Mouse (Mus musculus): Measurements from ENCODE around the gene Gm9733. TPM values are rescaled to one million over a fixed set of nuclear protein-coding genes. Genes with fewer than 3 reads are reported as not detected.
"Not testable (repeated sequence)": the region's sequence is repeated elsewhere in the genome, so short reads cannot be mapped to it uniquely, and the experiment has no call there.

Gm9733 gene
- 3.3 and 3.7 TPM in 2 replicates for polyA plus RNA-seq (2015; fragmentation: Nextera tagmentation; extraction: Ambion mirVana)

DNA sequence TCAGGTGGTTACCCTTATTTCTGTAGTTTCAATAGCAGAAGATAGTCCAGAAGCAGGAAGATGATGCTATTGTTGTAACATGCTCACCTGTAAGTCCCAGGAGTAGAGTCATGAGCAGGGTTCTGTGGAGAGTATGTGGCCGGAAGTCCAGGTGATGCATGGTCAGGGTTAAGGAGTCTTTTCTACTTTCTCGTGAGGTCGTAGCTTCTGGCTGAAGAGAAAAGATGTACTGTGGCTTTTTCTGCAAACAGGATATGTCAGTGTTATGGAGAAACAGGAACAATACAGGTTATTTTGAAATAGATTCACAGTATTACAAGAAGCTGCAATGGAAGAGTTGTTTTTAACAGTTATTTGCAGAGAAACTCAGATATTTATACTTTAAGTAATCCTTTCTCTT is at the start of gene Gm9733:
Gene Gm9733, minus strand, starts transcription at position 240 of the 400 bp plus-strand sequence.
- Histone ChIP-seq H3K9me3 (ENCODE audit: low read length) (no peaks in the 10 kb centered on the region), H3K4me3 (ENCODE audit: low read depth, low read length) (no peak within 1 kb of the TSS), H3K36me3 (ENCODE audit: insufficient read depth, low read length) (no peaks in the 10 kb centered on the region), H3K4me2 (replicated peaks; ENCODE audit: low read depth, low read length) (no peak within 1 kb of the TSS), H3K4me1 (ENCODE audit: insufficient read depth, low read depth, low read length) (no peaks in the 10 kb centered on the region), H3K9ac (replicated peaks; ENCODE audit: low read depth) (no peak within 1 kb of the TSS), H3K27me3 (replicated peaks; ENCODE audit: insufficient read depth, low read length) (no peaks in the 10 kb centered on the region), H3K27ac (ENCODE audit: low read length) (no peak within 1 kb of the TSS)
- 78% methylated on average over 3 of the region's 3 CpGs for WGBS
- DNase-seq (ENCODE audit: low spot score), result peak; percentile 49
- no peak for TF ChIP-seq CTCF (IDR thresholded peaks at IDR 0.05)
- no peak for TF ChIP-seq EP300 (IDR thresholded peaks at IDR 0.05)
- peak; percentile 52 for ATAC-seq

DNA sequence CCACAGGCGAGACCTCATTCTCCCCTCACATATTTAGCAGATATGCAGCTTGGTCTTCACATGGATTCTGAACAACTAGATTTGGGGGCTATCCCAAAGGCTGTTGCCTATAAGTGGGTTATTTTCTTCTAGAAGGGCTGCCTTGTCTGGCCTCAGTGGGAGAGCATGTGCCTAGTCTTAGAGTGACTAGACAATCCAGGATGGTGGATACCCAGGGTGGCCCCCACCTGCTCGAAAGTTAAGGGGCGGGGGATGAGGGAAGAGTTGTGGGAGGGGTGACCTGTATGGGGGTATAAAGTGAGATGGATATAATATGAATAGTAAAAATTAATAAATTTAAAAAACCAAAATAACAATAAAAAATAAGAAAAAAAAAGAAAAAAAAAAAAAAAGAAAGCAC is 23.6 kb upstream of the Gm9733 start:
- H3K27ac ChIP-seq (ENCODE audit: low read length); H3K9ac ChIP-seq (replicated peaks; ENCODE audit: low read depth); H3K27me3 ChIP-seq (replicated peaks; ENCODE audit: insufficient read depth, low read length); DNase-seq (ENCODE audit: low spot score); H3K4me1 ChIP-seq (ENCODE audit: insufficient read depth, low read depth, low read length); H3K4me3 ChIP-seq (ENCODE audit: low read depth, low read length); H3K4me2 ChIP-seq (replicated peaks; ENCODE audit: low read depth, low read length); ATAC-seq; H3K36me3 ChIP-seq (ENCODE audit: insufficient read depth, low read length); H3K9me3 ChIP-seq (ENCODE audit: low read length): not testable (repeated sequence)
- WGBS, result 59% methylated on average over 3 of the region's 3 CpGs

DNA sequence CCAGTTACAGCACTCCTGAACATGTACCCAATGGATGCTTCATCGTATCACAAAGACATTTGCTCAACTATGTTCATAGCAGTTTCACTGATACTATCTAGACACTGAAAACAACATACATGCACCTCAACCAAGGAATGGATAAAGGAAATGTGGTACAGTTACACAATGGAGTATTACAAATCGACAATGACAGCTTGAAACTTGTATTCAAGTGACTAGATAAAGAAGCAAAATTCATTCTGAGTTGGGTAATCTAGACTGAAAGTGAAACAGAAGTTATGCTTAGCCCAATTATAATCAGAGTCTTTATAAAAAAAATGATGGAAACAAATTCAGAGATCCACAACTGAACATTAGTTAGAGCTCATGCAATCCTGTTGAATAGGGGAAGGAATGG is 18.2 kb upstream of the Gm9733 start:
- not testable (repeated sequence) for ATAC-seq; H3K9me3 ChIP-seq (ENCODE audit: low read length); H3K27me3 ChIP-seq (replicated peaks; ENCODE audit: insufficient read depth, low read length); H3K27ac ChIP-seq (ENCODE audit: low read length); H3K4me1 ChIP-seq (ENCODE audit: insufficient read depth, low read depth, low read length); DNase-seq (ENCODE audit: low spot score); H3K4me3 ChIP-seq (ENCODE audit: low read depth, low read length); H3K4me2 ChIP-seq (replicated peaks; ENCODE audit: low read depth, low read length); H3K36me3 ChIP-seq (ENCODE audit: insufficient read depth, low read length); H3K9ac ChIP-seq (replicated peaks; ENCODE audit: low read depth)
- WGBS, result 83% methylated on average over 1 of the region's 2 CpGs

DNA sequence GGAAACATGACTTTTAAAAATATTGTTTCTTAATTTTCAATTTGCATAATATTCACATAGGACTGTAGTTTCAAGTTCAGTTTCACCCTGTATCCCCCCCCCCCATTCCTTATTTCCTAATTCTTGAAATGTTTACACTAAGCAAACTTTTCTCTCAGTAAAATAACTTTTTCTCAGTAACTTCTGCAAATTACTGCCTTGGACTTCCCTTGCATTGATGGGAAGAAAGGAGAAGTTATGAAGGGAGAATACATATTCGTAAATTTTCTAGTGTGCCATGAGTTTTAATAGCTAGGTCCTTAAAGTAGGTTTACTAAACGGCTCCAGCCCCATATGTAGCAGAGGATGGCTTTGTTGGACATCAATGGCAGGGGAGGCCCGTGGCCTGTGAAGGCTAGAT is 13.5 kb upstream of the Gm9733 start:
- H3K27me3 ChIP-seq (replicated peaks; ENCODE audit: insufficient read depth, low read length); H3K4me2 ChIP-seq (replicated peaks; ENCODE audit: low read depth, low read length); H3K4me1 ChIP-seq (ENCODE audit: insufficient read depth, low read depth, low read length); ATAC-seq; H3K36me3 ChIP-seq (ENCODE audit: insufficient read depth, low read length); H3K9me3 ChIP-seq (ENCODE audit: low read length); DNase-seq (ENCODE audit: low spot score); H3K4me3 ChIP-seq (ENCODE audit: low read depth, low read length); H3K9ac ChIP-seq (replicated peaks; ENCODE audit: low read depth); H3K27ac ChIP-seq (ENCODE audit: low read length): not testable (repeated sequence)
- WGBS, result 50% methylated on average over 3 of the region's 3 CpGs

DNA sequence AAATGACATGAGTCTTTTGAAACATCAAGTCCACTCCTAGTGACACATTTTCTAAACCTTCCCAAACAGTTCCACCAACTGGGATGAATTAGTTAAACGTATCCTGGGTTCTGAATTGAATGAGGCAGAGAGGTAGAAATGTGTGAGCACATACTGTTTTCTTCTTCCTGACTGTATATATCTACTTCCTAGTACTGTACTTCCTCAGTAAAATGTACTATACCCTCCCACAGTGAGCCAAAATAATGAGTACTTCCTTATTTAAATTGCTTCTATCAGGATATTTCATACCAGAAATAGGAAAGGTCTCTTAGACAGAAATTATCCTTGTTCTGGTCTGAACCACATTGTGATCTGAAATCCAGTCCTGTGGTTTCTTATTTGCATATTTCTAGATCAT is 8.2 kb upstream of the Gm9733 start:
- no peak for ATAC-seq
- TF ChIP-seq EP300 (IDR thresholded peaks at IDR 0.05), result no peak
- no peak for TF ChIP-seq CTCF (IDR thresholded peaks at IDR 0.05)
- Histone ChIP-seq H3K4me3 (ENCODE audit: low read depth, low read length) (no peak overlapping the region), H3K9ac (replicated peaks; ENCODE audit: low read depth) (no peak overlapping the region), H3K4me1 (ENCODE audit: insufficient read depth, low read depth, low read length) (no peaks in the 10 kb centered on the region), H3K36me3 (ENCODE audit: insufficient read depth, low read length) (no peaks in the 10 kb centered on the region), H3K4me2 (replicated peaks; ENCODE audit: low read depth, low read length) (no peak overlapping the region), H3K27me3 (replicated peaks; ENCODE audit: insufficient read depth, low read length) (no peaks in the 10 kb centered on the region), H3K9me3 (ENCODE audit: low read length) (no peaks in the 10 kb centered on the region), H3K27ac (ENCODE audit: low read length) (no peak overlapping the region)
- no peak for DNase-seq (ENCODE audit: low spot score)
- WGBS, result 50% methylated on average over 1 of the region's 1 CpGs

DNA sequence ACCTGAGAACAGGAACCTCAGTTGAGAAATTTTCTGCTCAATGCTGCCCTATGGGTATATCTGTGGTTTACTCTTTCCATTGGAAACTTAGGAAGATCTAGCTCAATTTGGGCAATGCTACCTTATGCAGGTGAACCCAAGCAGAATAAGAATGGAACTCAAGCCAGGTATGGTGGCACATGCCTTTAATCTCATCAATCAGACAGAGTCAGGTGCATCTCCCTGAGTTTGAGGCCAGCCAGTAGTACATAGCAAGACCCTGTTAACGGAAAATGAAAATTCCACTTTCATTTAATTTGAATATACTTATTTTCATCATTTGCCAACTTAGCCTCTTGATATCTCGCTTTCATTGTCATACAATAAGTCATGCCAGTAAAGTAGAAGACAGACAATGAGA is 2.1 kb upstream of the Gm9733 start:
- TF ChIP-seq EP300 (IDR thresholded peaks at IDR 0.05), result no peak
- no peak for TF ChIP-seq CTCF (IDR thresholded peaks at IDR 0.05)
- H3K27ac ChIP-seq (ENCODE audit: low read length), result no peak overlapping the region
- no peaks in the 10 kb centered on the region for H3K36me3 ChIP-seq (ENCODE audit: insufficient read depth, low read length)
- H3K4me3 ChIP-seq (ENCODE audit: low read depth, low read length), result no peak overlapping the region
- ATAC-seq (no peak), DNase-seq (ENCODE audit: low spot score) (no peak)
- H3K4me2 ChIP-seq (replicated peaks; ENCODE audit: low read depth, low read length), result no peak overlapping the region
- no peaks in the 10 kb centered on the region for H3K9me3 ChIP-seq (ENCODE audit: low read length)
- no peaks in the 10 kb centered on the region for H3K27me3 ChIP-seq (replicated peaks; ENCODE audit: insufficient read depth, low read length)
- 66% methylated on average over 2 of the region's 2 CpGs for WGBS
- no peak overlapping the region for H3K9ac ChIP-seq (replicated peaks; ENCODE audit: low read depth)
- H3K4me1 ChIP-seq (ENCODE audit: insufficient read depth, low read depth, low read length), result no peaks in the 10 kb centered on the region

DNA sequence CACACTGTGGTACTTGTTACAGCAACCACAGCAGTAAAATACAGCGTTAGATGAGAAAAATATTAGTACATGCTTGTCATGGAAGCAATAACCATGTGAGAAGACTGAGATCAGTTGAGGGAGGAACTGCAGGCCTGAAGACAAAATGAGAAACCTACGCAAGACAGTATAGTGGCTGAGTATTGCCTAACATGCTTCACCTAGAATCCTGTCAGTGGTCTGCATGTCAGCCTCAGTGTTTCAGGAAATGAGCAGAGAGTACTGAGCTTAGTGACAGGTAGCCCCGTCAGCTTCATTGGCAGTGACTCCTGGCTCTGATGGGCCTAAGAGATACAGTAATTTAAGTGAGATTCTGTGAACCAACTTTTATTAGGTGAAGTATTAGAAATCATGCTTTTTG is 557 bp downstream of the Gm9733 start:
- Histone ChIP-seq H3K36me3 (ENCODE audit: insufficient read depth, low read length) (no peaks in the 10 kb centered on the region), H3K27me3 (replicated peaks; ENCODE audit: insufficient read depth, low read length) (no peaks in the 10 kb centered on the region), H3K27ac (ENCODE audit: low read length) (no peak overlapping the region), H3K4me1 (ENCODE audit: insufficient read depth, low read depth, low read length) (no peaks in the 10 kb centered on the region), H3K4me2 (replicated peaks; ENCODE audit: low read depth, low read length) (no peak overlapping the region), H3K9me3 (ENCODE audit: low read length) (no peaks in the 10 kb centered on the region), H3K4me3 (ENCODE audit: low read depth, low read length) (no peak overlapping the region), H3K9ac (replicated peaks; ENCODE audit: low read depth) (no peak overlapping the region)
- DNase-seq (ENCODE audit: low spot score), result peak; percentile 16
- WGBS, result 63% methylated on average over 3 of the region's 3 CpGs
- TF ChIP-seq CTCF (IDR thresholded peaks at IDR 0.05), result no peak
- no peak for TF ChIP-seq EP300 (IDR thresholded peaks at IDR 0.05)
- peak; percentile 49 for ATAC-seq

Measured in lung, postnatal 0 days (tissue).